Mouse (Mus musculus) heart, postnatal 0 days (tissue): Measurements from ENCODE around the gene Lin9. TPM values are rescaled to one million over a fixed set of nuclear protein-coding genes. Genes with fewer than 3 reads are reported as not detected.

Experiments
- ATAC-seq: fragments of 200-750 bp; cut with Nextera tagmentation; 2 replicates; pipeline ENCODE4 v1.8.0; 2017; ENCODE audit warnings: low read depth, moderate number of reproducible peaks, moderate library complexity; ENCODE audit not compliant: insufficient read depth
- DNase-seq: peaks from one replicate; pipeline ENCODE4 v3.0.0-alpha.2; 2016; ENCODE audit warnings: low spot score
- H3K27ac ChIP-seq: fragments of 300-500 bp; sonication (generic); 2 replicates; pipeline ENCODE4 v1.5.1; 2014; ENCODE audit warnings: low read depth, mild to moderate bottlenecking
- H3K27me3 ChIP-seq: fragments of 300-500 bp; sonication (generic); 2 replicates; pipeline ENCODE4 v1.6.1; 2014; ENCODE audit warnings: low read length, mixed read lengths; ENCODE audit not compliant: control insufficient read depth, insufficient read depth
- H3K36me3 ChIP-seq: fragments of 300-500 bp; sonication (generic); replicated peaks from 2 replicates; pipeline ENCODE4 v1.6.1; 2014; ENCODE audit warnings: low read length, mixed read lengths; ENCODE audit not compliant: control insufficient read depth, insufficient read depth
- H3K4me1 ChIP-seq: fragments of 300-500 bp; sonication (generic); 2 replicates; pipeline ENCODE4 v1.6.1; 2014; ENCODE audit warnings: antibody characterized with exemption; ENCODE audit not compliant: control insufficient read depth, insufficient read depth
- H3K4me2 ChIP-seq: fragments of 300-500 bp; sonication (generic); 2 replicates; pipeline ENCODE4 v1.6.1; 2014; ENCODE audit warnings: low read depth, mild to moderate bottlenecking, low read length, moderate library complexity
- H3K4me3 ChIP-seq: fragments of 300-500 bp; sonication (generic); 2 replicates; pipeline ENCODE4 v1.5.1; 2014; ENCODE audit warnings: low read depth, low read length
- H3K9ac ChIP-seq: fragments of 300-500 bp; sonication (generic); replicated peaks from 2 replicates; pipeline ENCODE4 v1.6.1; 2014; ENCODE audit warnings: low read depth, low read length, mixed read lengths
- H3K9me3 ChIP-seq: fragments of 300-500 bp; sonication (generic); replicated peaks from 2 replicates; pipeline ENCODE4 v1.6.1; 2016; ENCODE audit warnings: low read length; ENCODE audit not compliant: control insufficient read depth
- CTCF ChIP-seq: IDR thresholded peaks from 2 replicates; pipeline ENCODE4 v1.5.1; 2016; ENCODE audit warnings: antibody characterized with exemption, control low read depth, low read depth
- EP300 ChIP-seq: IDR thresholded peaks from 2 replicates; pipeline ENCODE4 v1.6.1; 2016; ENCODE audit warnings: antibody characterized with exemption, low read depth
- WGBS: fragments of 180-500 bp; shearing (Covaris S2); extraction: QIAGEN DNeasy Blood & Tissue Kit; methylation state at CpG from one replicate; pipeline ENCODE4 v1.1.7; 2014; 5-methylcytosine and 5-hydroxymethylcytosine counted together
- polyA plus RNA-seq: library from polyadenylated mRNA; unstranded; fragments of >200 nt; fragmentation: Nextera tagmentation; extraction: Ambion mirVana; gene quantifications from 2 replicates; pipeline ENCODE4 v1.2.1, GENCODE M21; 2015
- total RNA-seq: library from RNA; depleted of rRNA; stranded (reverse); fragments of >200 nt; gene quantifications from 2 replicates; pipeline ENCODE4 v1.2.3, GENCODE M21; 2014; ENCODE audit warnings: low replicate concordance; rRNA removed

The Lin9 gene
- total and polyA plus RNA-seq, 2 experiments from 2014 or later: 5.8 to 17.7 TPM

DNA sequence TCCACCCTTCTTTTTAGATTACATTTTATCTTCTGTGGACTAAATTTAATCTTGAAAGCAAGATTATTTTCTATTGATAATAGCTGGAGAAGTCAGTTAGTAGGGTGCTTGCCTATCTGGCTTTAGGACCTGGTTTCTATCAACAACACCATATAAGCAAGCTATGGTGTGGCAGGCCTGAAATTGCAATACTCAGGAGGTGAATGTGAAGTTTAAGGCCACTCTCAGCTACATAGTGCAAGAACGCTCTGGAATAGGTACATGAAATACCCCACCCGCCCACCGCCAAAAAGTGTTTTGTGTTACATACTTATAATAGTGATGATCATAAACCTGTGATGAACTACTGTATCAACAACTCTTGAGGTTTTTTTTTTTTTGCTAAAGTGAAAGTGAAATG lies 88.3 kb downstream of the Lin9 start:
- H3K27me3 ChIP-seq: no peaks in the 10 kb centered on the region
- peaks cover 27% of the 10 kb centered on the region for H3K4me1 ChIP-seq
- ATAC-seq (no peak), DNase-seq (no peak)
- no peak for TF ChIP-seq CTCF
- TF ChIP-seq EP300: no peak
- no peak overlapping the region for H3K27ac ChIP-seq
- H3K4me3 ChIP-seq: no peak overlapping the region
- H3K36me3 ChIP-seq: peaks cover 4% of the 10 kb centered on the region
- H3K9me3 ChIP-seq: no peaks in the 10 kb centered on the region
- H3K9ac ChIP-seq: no peak overlapping the region
- WGBS: 75% methylated on average over 3 of the region's 3 CpGs
- no peak overlapping the region for H3K4me2 ChIP-seq

Other genes starting within 250 kb of the Lin9 start
- gene Stum, start 157.6 kb upstream of the Lin9 start, total RNA-seq: 1.0 and 11.4 TPM in 2 replicates
- gene Stum, start 157.6 kb upstream of the Lin9 start, polyA plus RNA-seq: 0.49 and 0.92 TPM in 2 replicates
- gene Parp1, start 72.2 kb upstream of the Lin9 start, total RNA-seq: 49.1 and 63.0 TPM in 2 replicates
- 41.3 and 45.4 TPM in 2 replicates for gene Parp1, start 72.2 kb upstream of the Lin9 start, polyA plus RNA-seq
- not detected in 2 replicates for gene Mixl1, start 55.9 kb downstream of the Lin9 start, total RNA-seq
- not detected in 2 replicates for gene Mixl1, start 55.9 kb downstream of the Lin9 start, polyA plus RNA-seq
- 21.7 and 26.4 TPM in 2 replicates for gene Acbd3, start 84.9 kb downstream of the Lin9 start, total RNA-seq
- 13.2 and 13.5 TPM in 2 replicates for gene Acbd3, start 84.9 kb downstream of the Lin9 start, polyA plus RNA-seq
- 1,123 and 1,337 TPM in 2 replicates for gene H3f3a, start 172.8 kb downstream of the Lin9 start, total RNA-seq
- gene H3f3a, start 172.8 kb downstream of the Lin9 start, polyA plus RNA-seq: 1,661 and 1,734 TPM in 2 replicates
- 9.8 and 16.9 TPM in 2 replicates for gene Sde2, start 210.0 kb downstream of the Lin9 start, total RNA-seq
- 14.4 and 15.8 TPM in 2 replicates for gene Sde2, start 210.0 kb downstream of the Lin9 start, polyA plus RNA-seq